14 mouse cellular contexts compared by ENCODE assay signal in the genomic region with DNA sequence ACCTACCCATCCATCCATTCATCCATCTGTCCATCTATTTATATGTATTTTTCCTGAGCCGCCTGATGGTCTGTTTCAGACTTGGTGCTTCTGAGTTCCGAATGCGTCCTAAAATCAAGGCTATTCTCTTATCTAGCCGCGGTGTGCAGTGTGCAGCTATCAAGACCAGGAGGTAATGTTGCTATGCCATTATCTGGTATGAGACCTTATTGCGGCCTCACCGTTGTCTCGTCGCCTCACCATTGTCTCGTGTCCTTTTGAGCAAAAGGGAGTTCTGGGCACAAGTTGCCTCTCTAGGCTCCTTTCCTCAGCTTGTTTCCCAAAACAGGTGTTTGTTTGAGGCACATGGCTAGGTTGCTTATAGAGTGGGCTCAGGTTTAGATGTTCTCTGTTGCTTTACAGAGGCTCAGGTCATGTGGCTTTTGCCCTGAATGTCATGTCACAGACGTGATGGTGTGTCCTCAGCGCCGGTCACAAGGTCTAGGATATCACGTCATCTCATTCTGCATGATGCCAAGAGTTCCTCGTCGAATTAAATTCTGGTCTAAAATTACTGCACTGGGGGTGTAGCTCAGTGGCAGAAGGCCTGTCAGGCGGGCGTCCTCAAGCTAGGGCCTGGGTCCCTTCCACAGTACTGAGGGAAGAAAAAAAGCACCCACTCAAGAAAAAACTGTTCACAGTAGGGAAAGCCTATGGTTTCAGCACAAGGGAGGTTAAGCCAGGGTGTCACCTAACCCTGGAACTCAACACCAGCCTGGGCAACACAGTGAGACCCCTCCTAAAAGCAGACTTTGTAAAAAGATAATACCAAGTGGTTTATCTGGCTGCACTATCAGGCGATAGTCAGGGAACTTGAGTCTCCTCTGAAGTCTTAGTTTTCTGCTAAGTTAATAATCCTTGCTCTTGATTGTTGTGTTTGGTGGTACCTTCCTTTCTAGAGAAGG. TPM values are rescaled to one million over a fixed set of nuclear protein-coding genes. Genes with fewer than 3 reads are reported as not detected.
DNase-seq lines count a peak whose midpoint lies in the region; ATAC-seq and TF ChIP-seq lines count a peak whose summit lies in the region.
"Had no signal": no experiment of that assay in that cellular context is flagged by ENCODE, and none has a peak within 500 bp of the region (broad histone marks: within the 10 kb centered on the region; RNA-seq: fewer than 3 reads in every experiment).

No protein-coding gene starts in this region.

- TF ChIP-seq POLR2A in bone marrow, adult 2 months (IDR thresholded peaks at IDR 0.05; ENCODE audit: borderline replicate concordance, control insufficient read depth, low read depth, low read length) = no peak

- no peak for TF ChIP-seq CTCF in bone marrow, adult 2 months (IDR thresholded peaks at IDR 0.05; ENCODE audit: control insufficient read depth, insufficient read depth, low read length)

- WGBS in bone marrow, adult 2 months = 68% methylated on average over 19 of the region's 19 CpGs
- WGBS in heart, embryonic 14.5 days = 62% methylated on average over 19 of the region's 19 CpGs
- 30% methylated on average over 19 of the region's 19 CpGs for WGBS in liver, embryonic 15.5 days (ENCODE audit: insufficient replicate concordance)
- 89% methylated on average over 19 of the region's 19 CpGs for WGBS in kidney, embryonic 14.5 days

- H3K9me3 ChIP-seq in heart, embryonic 14.5 days (ENCODE audit: control insufficient read depth, low read length) = no peaks in the 10 kb centered on the region
- no peaks in the 10 kb centered on the region for H3K9me3 ChIP-seq in liver, embryonic 15.5 days (replicated peaks)
- H3K9me3 ChIP-seq in kidney, embryonic 14.5 days (ENCODE audit: control insufficient read depth, low read length) = no peaks in the 10 kb centered on the region
- H3K9me3 ChIP-seq: hindbrain, embryonic 15.5 days; limb, embryonic 13.5 days; megakaryocyte, embryonic 14.5 days had no signal

- peak overlapping the region; percentile 93 for H3K27ac ChIP-seq in bone marrow, adult 2 months (ENCODE audit: control insufficient read depth, insufficient read depth, low read depth, low read length, poor library complexity)
- peak overlapping the region; percentile 35 to 68; a peak in 3 of 4 replicates for H3K27ac ChIP-seq in heart, embryonic 14.5 days (replicated peaks in 1 of 2; ENCODE audit: control insufficient read depth in 1 of 2, insufficient read depth in 1 of 2, low read depth in 2 of 2, low read length in 2 of 2)
- peak overlapping the region; percentile 96 for H3K27ac ChIP-seq in liver, embryonic 15.5 days (replicated peaks)
- no peak overlapping the region for H3K27ac ChIP-seq in kidney, embryonic 14.5 days (ENCODE audit: low read depth, low read length)
- H3K27ac ChIP-seq: hindbrain, embryonic 15.5 days; limb, embryonic 13.5 days had no signal

- H3K27me3 ChIP-seq in heart, embryonic 14.5 days (ENCODE audit: control insufficient read depth, insufficient read depth, low read length) = no peaks in the 10 kb centered on the region
- H3K27me3 ChIP-seq in liver, embryonic 15.5 days = no peaks in the 10 kb centered on the region
- no peaks in the 10 kb centered on the region for H3K27me3 ChIP-seq in kidney, embryonic 14.5 days (ENCODE audit: control insufficient read depth, insufficient read depth, low read length)
- H3K27me3 ChIP-seq: hindbrain, embryonic 15.5 days; limb, embryonic 13.5 days had no signal

- peak; percentile 61 to 62 for DNase-seq in heart, adult 18-20 months
- DNase-seq in heart, adult 8-10 months (ENCODE audit: low spot score) = no peak
- no peak for DNase-seq in T-cell, adult 2 months (ENCODE audit: low spot score)
- DNase-seq in frontal cortex, postnatal 14 days (ENCODE audit: low spot score in 2 of 2) = no peak
- DNase-seq: kidney, postnatal 10 days; layer of hippocampus, postnatal 36 days; thymus, adult 2 months had no signal

- H3K36me3 ChIP-seq in heart, embryonic 14.5 days (ENCODE audit: control insufficient read depth, insufficient read depth, low read length) = peaks cover 35% of the 10 kb centered on the region
- peaks cover 18% of the 10 kb centered on the region for H3K36me3 ChIP-seq in liver, embryonic 15.5 days (replicated peaks)
- H3K36me3 ChIP-seq in kidney, embryonic 14.5 days (ENCODE audit: control insufficient read depth, insufficient read depth, low read length) = peaks cover 14% of the 10 kb centered on the region; the same call in 1 of the 2 replicates

- peak overlapping the region; percentile 12 for H3K4me2 ChIP-seq in heart, embryonic 14.5 days (ENCODE audit: low read length)
- H3K4me2 ChIP-seq in liver, embryonic 15.5 days = peak overlapping the region; percentile 60
- H3K4me2 ChIP-seq in kidney, embryonic 14.5 days (replicated peaks; ENCODE audit: low read depth, low read length) = no peak overlapping the region
- H3K4me2 ChIP-seq: hindbrain, embryonic 15.5 days; limb, embryonic 13.5 days had no signal

- peak overlapping the region; percentile 55 for H3K9ac ChIP-seq in heart, embryonic 14.5 days (ENCODE audit: low read length)
- H3K9ac ChIP-seq in liver, embryonic 15.5 days = peak overlapping the region; percentile 50
- H3K9ac ChIP-seq in kidney, embryonic 14.5 days (ENCODE audit: low read depth, low read length) = no peak overlapping the region
- H3K9ac ChIP-seq: hindbrain, embryonic 15.5 days; limb, embryonic 13.5 days had no signal

- ATAC-seq in heart, embryonic 14.5 days (ENCODE audit: insufficient number of reproducible peaks, insufficient read depth, low FRiP score, low read depth) = no peak
- peak; percentile 88 for ATAC-seq in liver, embryonic 15.5 days (ENCODE audit: insufficient read depth)
- no peak for ATAC-seq in kidney, embryonic 14.5 days (ENCODE audit: low FRiP score, low TSS enrichment)

- H3K4me3 ChIP-seq in bone marrow, adult 2 months (replicated peaks; ENCODE audit: control insufficient read depth, low read depth, low read length) = no peak overlapping the region
- H3K4me3 ChIP-seq in heart, embryonic 14.5 days (ENCODE audit: control insufficient read depth in 1 of 2, insufficient read depth in 1 of 2, low read depth in 1 of 2, low read length in 2 of 2) = no peak overlapping the region
- H3K4me3 ChIP-seq in liver, embryonic 15.5 days (replicated peaks) = peak overlapping the region; percentile 12
- H3K4me3 ChIP-seq in kidney, embryonic 14.5 days (ENCODE audit: low read length) = no peak overlapping the region
- H3K4me3 ChIP-seq: hindbrain, embryonic 15.5 days; limb, embryonic 13.5 days; megakaryocyte, embryonic 14.5 days had no signal

- H3K4me1 ChIP-seq in bone marrow, adult 2 months (ENCODE audit: control insufficient read depth, insufficient read depth, low read length) = peaks cover 9% of the 10 kb centered on the region
- peaks cover 41 to 54% of the 10 kb centered on the region in 2 experiments for H3K4me1 ChIP-seq in heart, embryonic 14.5 days (ENCODE audit: control insufficient read depth in 2 of 2, insufficient read depth in 2 of 2, low read length in 2 of 2)
- peaks cover 74% of the 10 kb centered on the region for H3K4me1 ChIP-seq in liver, embryonic 15.5 days (replicated peaks)
- no peaks in the 10 kb centered on the region for H3K4me1 ChIP-seq in kidney, embryonic 14.5 days (ENCODE audit: control insufficient read depth, insufficient read depth, low read length)
- H3K4me1 ChIP-seq: limb, embryonic 13.5 days had no signal

RNA-seq across cellular contexts. Expression of a gene that starts 47.2 kb away (rescaled TPM):
- 10 to 100 TPM; 32.6 to 32.7 TPM for total RNA-seq in heart, adult 18-20 months (2021)
- total RNA-seq in heart, adult 8-10 months (2022) = 10 to 100 TPM; 26.1 to 31.8 (median 27.3) TPM
- 14.1 and 20.7 TPM in 2 replicates for polyA plus RNA-seq in bone marrow, adult 2 months (2011; ENCODE audit: insufficient read depth, insufficient read length, low replicate concordance, missing spikeins)
- 9.7 and 10.9 TPM in 2 replicates for polyA plus RNA-seq in heart, embryonic 14.5 days (2014; fragmentation: Nextera tagmentation; extraction: Ambion mirVana)
- 6.3 and 7.8 TPM in 2 replicates for polyA plus RNA-seq in liver, embryonic 15.5 days (2015; fragmentation: Nextera tagmentation; extraction: Ambion mirVana)
- polyA plus RNA-seq in kidney, embryonic 14.5 days (2014; fragmentation: Nextera tagmentation; extraction: Ambion mirVana) = 6.5 and 9.7 TPM in 2 replicates

Comparison
In these comparisons a context has a peak if more than half of its experiments do, and no peak if none do; other contexts are left out.
1. DNase-seq: peak in heart, adult 18-20 months (2 of 2); none in heart, adult 8-10 months (single experiment), T-cell, adult 2 months (single experiment) and frontal cortex, postnatal 14 days (0 of 2).